Mouse (Mus musculus) neural tube, embryonic 15.5 days (tissue): ENCODE measurements around the gene Ace. TPM values are rescaled to one million over a fixed set of nuclear protein-coding genes. Genes with fewer than 3 reads are reported as not detected.

Experiments used
- ATAC-seq: fragments of 200-750 bp; cut with Nextera tagmentation; 2 replicates; pipeline ENCODE4 v1.8.0; 2017; ENCODE audit warnings: mild to moderate bottlenecking, moderate TSS enrichment, moderate library complexity; ENCODE audit not compliant: low FRiP score
- H3K27ac ChIP-seq: fragments of 300-500 bp; sonication (generic); replicated peaks from 2 replicates; pipeline ENCODE4 v1.5.1; 2015; ENCODE audit warnings: mild to moderate bottlenecking, inconsistent platforms
- H3K27me3 ChIP-seq: fragments of 300-500 bp; sonication (generic); replicated peaks from 2 replicates; pipeline ENCODE4 v1.6.1; 2015; ENCODE audit warnings: inconsistent platforms
- H3K36me3 ChIP-seq: fragments of 300-500 bp; sonication (generic); 2 replicates; pipeline ENCODE4 v1.6.1; 2015; ENCODE audit warnings: inconsistent platforms
- H3K4me1 ChIP-seq: fragments of 300-500 bp; sonication (generic); 2 replicates; pipeline ENCODE4 v1.6.1; 2015; ENCODE audit warnings: inconsistent platforms
- H3K4me2 ChIP-seq: fragments of 300-500 bp; sonication (generic); 2 replicates; pipeline ENCODE4 v1.6.1; 2015; ENCODE audit warnings: inconsistent platforms, mild to moderate bottlenecking, moderate library complexity
- H3K4me3 ChIP-seq: fragments of 300-500 bp; sonication (generic); replicated peaks from 2 replicates; pipeline ENCODE4 v1.5.1; 2015; ENCODE audit warnings: mild to moderate bottlenecking, inconsistent platforms
- H3K9ac ChIP-seq: fragments of 300-500 bp; sonication (generic); replicated peaks from 2 replicates; pipeline ENCODE4 v1.6.1; 2015; ENCODE audit warnings: mild to moderate bottlenecking, inconsistent platforms
- H3K9me3 ChIP-seq: fragments of 300-500 bp; sonication (generic); replicated peaks from 2 replicates; pipeline ENCODE4 v1.6.1; 2016; ENCODE audit warnings: inconsistent platforms
- WGBS: fragments of 180-500 bp; shearing (Covaris S2); methylation state at CpG from one replicate; pipeline ENCODE4 v1.1.7; 2015; ENCODE audit warnings: mixed read lengths; 5-methylcytosine and 5-hydroxymethylcytosine counted together
- polyA plus RNA-seq: library from polyadenylated mRNA; unstranded; fragments of >200 nt; fragmentation: Nextera tagmentation; extraction: Ambion mirVana; gene quantifications from 2 replicates; pipeline ENCODE4 v1.2.1, GENCODE M21; 2015

The Ace gene
- polyA plus RNA-seq, 1 experiment from 2014 or later, result 4.2 TPM

DNA sequence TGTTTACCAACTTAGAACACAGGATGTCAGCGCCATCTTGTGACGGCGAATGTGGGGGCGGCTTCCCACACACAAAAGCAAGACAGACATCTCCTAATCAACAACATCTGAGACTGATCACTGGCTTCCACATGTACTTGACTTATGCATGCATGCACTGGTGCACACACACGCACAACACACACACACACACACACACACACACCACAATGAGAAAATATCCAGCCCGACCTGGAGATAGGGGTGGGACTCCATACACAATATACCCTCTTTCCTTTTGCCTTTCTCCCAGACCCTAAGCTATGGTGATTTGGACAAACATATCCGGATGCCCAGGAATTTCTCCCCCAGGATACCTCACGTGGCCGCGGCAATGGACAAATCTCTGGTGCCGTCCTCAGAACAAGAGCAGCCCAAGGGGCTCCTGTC lies 65.8 kb downstream of the Ace start:
- Histone ChIP-seq H3K27me3 (no peaks in the 10 kb centered on the region), H3K9me3 (no peaks in the 10 kb centered on the region), H3K36me3 (no peaks in the 10 kb centered on the region), H3K4me1 (peaks cover 23% of the 10 kb centered on the region), H3K27ac (peak overlapping the region; percentile 56), H3K4me3 (0 out of 2 replicates have a peak overlapping the region, but pooled peaks have one; percentile 3), H3K9ac (peak overlapping the region; percentile 14; the same call in 1 of the 2 replicates), H3K4me2 (peak overlapping the region; percentile 41)
- 48% methylated on average over 11 of the region's 11 CpGs for WGBS
- no peak for ATAC-seq

DNA sequence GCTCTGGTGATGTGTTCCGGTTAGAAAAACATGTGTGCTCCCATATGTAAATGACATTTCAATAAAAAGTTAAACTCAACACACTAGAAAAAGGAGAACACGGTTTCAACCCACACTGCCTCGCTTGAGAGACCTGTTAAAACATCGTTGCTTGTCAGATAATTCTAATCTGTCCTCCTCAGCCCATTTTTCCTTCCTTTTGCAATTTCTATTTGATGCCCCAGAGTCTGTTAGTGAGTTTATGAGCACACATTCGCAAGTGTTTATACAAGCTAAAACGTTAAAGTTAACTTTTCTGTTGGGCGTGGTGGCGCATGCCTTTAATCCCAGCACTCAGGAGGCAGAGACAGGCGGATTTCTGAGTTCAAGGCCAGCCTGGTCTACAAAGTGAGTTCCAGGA lies 67.2 kb downstream of the Ace start:
- Histone ChIP-seq H3K9me3 (no peaks in the 10 kb centered on the region), H3K9ac (no peak overlapping the region), H3K4me3 (no peak overlapping the region), H3K27me3 (no peaks in the 10 kb centered on the region), H3K36me3 (no peaks in the 10 kb centered on the region), H3K27ac (no peak overlapping the region), H3K4me1 (peaks cover 36% of the 10 kb centered on the region), H3K4me2 (no peak overlapping the region)
- 90% methylated on average over 9 of the region's 9 CpGs for WGBS
- ATAC-seq, result no peak

DNA sequence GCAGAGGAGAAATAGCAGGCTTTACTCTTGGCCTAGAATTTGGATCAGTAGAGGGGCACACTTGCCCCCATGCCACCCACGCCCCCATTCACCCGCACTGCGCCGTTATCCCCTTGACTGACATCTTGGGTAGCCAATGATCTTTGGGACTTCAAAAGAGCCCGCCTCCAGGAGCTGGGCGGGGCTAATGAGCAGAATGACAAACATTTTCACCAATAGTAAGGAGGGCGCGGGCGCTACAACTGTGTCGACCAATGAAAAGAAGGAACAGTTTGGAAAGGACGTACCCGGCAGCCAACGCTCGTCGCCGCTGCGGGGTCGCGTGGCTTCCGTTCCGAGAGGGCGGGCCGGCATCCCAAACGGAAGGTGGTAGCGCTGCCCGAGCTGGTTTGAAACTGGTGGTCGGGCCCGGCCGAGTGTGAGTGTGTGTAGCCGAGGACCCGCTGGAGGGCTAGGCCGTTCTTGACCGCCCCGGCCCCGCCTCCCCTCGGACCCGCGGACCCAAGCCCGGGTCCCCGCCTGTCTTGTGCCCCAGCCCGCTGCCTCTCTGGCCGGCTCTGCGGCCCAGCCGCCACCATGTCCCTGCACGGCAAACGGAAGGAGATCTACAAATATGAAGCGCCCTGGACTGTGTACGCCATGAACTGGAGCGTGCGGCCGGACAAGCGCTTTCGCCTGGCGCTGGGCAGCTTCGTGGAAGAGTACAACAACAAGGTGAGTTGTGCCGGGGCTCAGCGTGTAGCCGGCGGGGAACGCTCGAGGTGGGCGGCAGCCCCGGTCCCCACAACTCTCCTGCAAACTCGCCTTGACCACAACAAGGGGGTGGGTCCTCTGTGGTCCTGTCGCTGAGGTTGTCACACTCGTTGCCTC lies 69.0 kb downstream of the Ace start, which contains the start of gene Dcaf7:
Gene Dcaf7, plus strand, starts transcription at position 325 of the 870 bp plus-strand sequence.
- H3K4me1 ChIP-seq, result peaks cover 43% of the 10 kb centered on the region
- H3K9ac ChIP-seq, result peak within 1 kb of the TSS; percentile 96
- under 1% methylated on average over 66 of the region's 66 CpGs for WGBS
- ATAC-seq, result peak; percentile 97
- H3K4me2 ChIP-seq, result peak within 1 kb of the TSS; percentile 77
- peak within 1 kb of the TSS; percentile 95 for H3K27ac ChIP-seq
- no peaks in the 10 kb centered on the region for H3K9me3 ChIP-seq
- peak within 1 kb of the TSS; percentile 97 for H3K4me3 ChIP-seq
- no peaks in the 10 kb centered on the region for H3K36me3 ChIP-seq
- no peaks in the 10 kb centered on the region for H3K27me3 ChIP-seq

DNA sequence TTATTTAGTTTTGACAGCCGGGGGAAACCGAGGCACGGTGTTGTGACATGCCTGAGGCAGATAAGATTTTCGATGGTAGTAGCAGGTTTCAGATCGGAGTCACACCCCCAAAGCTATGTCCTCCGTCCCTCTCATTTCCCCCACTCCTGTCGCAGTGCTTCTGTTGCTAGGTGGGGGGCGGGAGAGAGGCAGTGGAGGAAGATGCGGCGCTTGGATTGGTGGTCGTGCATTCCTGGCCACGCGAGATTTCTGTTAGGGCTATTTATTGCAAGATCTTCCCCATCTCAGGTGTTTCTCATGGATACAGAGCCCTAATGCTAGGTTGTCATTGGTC lies 69.6 kb downstream of the Ace start:
- WGBS, result 0% methylated on average over 13 of the region's 13 CpGs
- H3K4me1 ChIP-seq, result peaks cover 43% of the 10 kb centered on the region
- H3K9ac ChIP-seq, result peak overlapping the region; percentile 96
- peak overlapping the region; percentile 95 for H3K27ac ChIP-seq
- peak overlapping the region; percentile 77 for H3K4me2 ChIP-seq
- peak overlapping the region; percentile 97 for H3K4me3 ChIP-seq
- no peaks in the 10 kb centered on the region for H3K36me3 ChIP-seq
- ATAC-seq, result peak; percentile 61
- H3K27me3 ChIP-seq, result no peaks in the 10 kb centered on the region
- H3K9me3 ChIP-seq, result no peaks in the 10 kb centered on the region

Other genes starting within 250 kb of the Ace start
- gene Cyb561, start 14.6 kb upstream of the Ace start, polyA plus RNA-seq, result 41.3 and 42.2 TPM in 2 replicates
- not detected in 2 replicates for gene Ace3, start 26.7 kb downstream of the Ace start, polyA plus RNA-seq
- gene Kcnh6, start 40.2 kb downstream of the Ace start, polyA plus RNA-seq, result 3.6 and 4.2 TPM in 2 replicates
- gene Dcaf7, start 68.9 kb downstream of the Ace start, polyA plus RNA-seq, result 131 and 143 TPM in 2 replicates
- 8.0 and 9.5 TPM in 2 replicates for gene Taco1, start 98.1 kb downstream of the Ace start, polyA plus RNA-seq
- gene Map3k3, start 116.7 kb downstream of the Ace start, polyA plus RNA-seq, result 13.1 and 15.9 TPM in 2 replicates
- gene Gm10840, start 192.9 kb downstream of the Ace start, polyA plus RNA-seq, result not detected in 2 replicates
- gene Limd2, start 192.9 kb downstream of the Ace start, polyA plus RNA-seq, result 148 and 172 TPM in 2 replicates
- gene Strada, start 234.2 kb downstream of the Ace start, polyA plus RNA-seq, result 29.2 and 30.7 TPM in 2 replicates
- 96.2 and 98.3 TPM in 2 replicates for gene Ccdc47, start 248.4 kb downstream of the Ace start, polyA plus RNA-seq
- 75.0 and 77.6 TPM in 2 replicates for gene Ddx42, start 249.0 kb downstream of the Ace start, polyA plus RNA-seq